In genomic region chr12:112977156-112977555, GRCm38 (mm10) we compare ENCODE assay signal across 7 mouse cellular contexts. TPM values are rescaled to one million over a fixed set of nuclear protein-coding genes. Genes with fewer than 3 reads are reported as not detected.
DNase-seq lines count a peak whose midpoint lies in the region; ATAC-seq and TF ChIP-seq lines count a peak whose summit lies in the region.

No protein-coding gene starts in this region.

- no peaks in the 10 kb centered on the region for H3K4me1 ChIP-seq in lung, embryonic 14.5 days (ENCODE audit: insufficient read depth)
- peaks cover 3% of the 10 kb centered on the region for H3K4me1 ChIP-seq in embryonic facial prominence, embryonic 14.5 days (ENCODE audit: control insufficient read depth, insufficient read depth, low read length)
- peaks cover 14% of the 10 kb centered on the region for H3K4me1 ChIP-seq in intestine, embryonic 15.5 days (replicated peaks)
- H3K4me1 ChIP-seq in neural tube, embryonic 14.5 days (ENCODE audit: control insufficient read depth, insufficient read depth, low read length), result peaks cover 12% of the 10 kb centered on the region

- peak overlapping the region; percentile 84 for H3K9ac ChIP-seq in lung, embryonic 14.5 days
- peak overlapping the region; percentile 83 for H3K9ac ChIP-seq in embryonic facial prominence, embryonic 14.5 days (ENCODE audit: low read depth, low read length)
- H3K9ac ChIP-seq in intestine, embryonic 15.5 days, result peak overlapping the region; percentile 91
- peak overlapping the region; percentile 82 for H3K9ac ChIP-seq in neural tube, embryonic 14.5 days (replicated peaks; ENCODE audit: low read depth, low read length)

- peak overlapping the region; percentile 90 for H3K4me2 ChIP-seq in lung, embryonic 14.5 days
- H3K4me2 ChIP-seq in embryonic facial prominence, embryonic 14.5 days (ENCODE audit: low read depth, low read length), result peak overlapping the region; percentile 61
- H3K4me2 ChIP-seq in intestine, embryonic 15.5 days (replicated peaks), result peak overlapping the region; percentile 94
- peak overlapping the region; percentile 85 for H3K4me2 ChIP-seq in neural tube, embryonic 14.5 days (ENCODE audit: low read depth, low read length)

- H3K9me3 ChIP-seq in lung, embryonic 14.5 days (ENCODE audit: low read depth, low read length), result no peaks in the 10 kb centered on the region
- no peaks in the 10 kb centered on the region for H3K9me3 ChIP-seq in embryonic facial prominence, embryonic 14.5 days (ENCODE audit: control insufficient read depth, low read length)
- no peaks in the 10 kb centered on the region for H3K9me3 ChIP-seq in intestine, embryonic 15.5 days
- no peaks in the 10 kb centered on the region for H3K9me3 ChIP-seq in neural tube, embryonic 14.5 days (ENCODE audit: control insufficient read depth, low read length)

- peak overlapping the region; percentile 87 for H3K27ac ChIP-seq in lung, embryonic 14.5 days (ENCODE audit: low read depth)
- H3K27ac ChIP-seq in embryonic facial prominence, embryonic 14.5 days (replicated peaks; ENCODE audit: low read depth, low read length), result peak overlapping the region; percentile 83
- H3K27ac ChIP-seq in intestine, embryonic 15.5 days, result peak overlapping the region; percentile 91
- H3K27ac ChIP-seq in neural tube, embryonic 14.5 days (ENCODE audit: low read depth, low read length), result peak overlapping the region; percentile 94

- no peaks in the 10 kb centered on the region for H3K27me3 ChIP-seq in lung, embryonic 14.5 days (ENCODE audit: insufficient read depth, low read length)
- H3K27me3 ChIP-seq in embryonic facial prominence, embryonic 14.5 days (replicated peaks; ENCODE audit: control insufficient read depth, insufficient read depth, low read length), result no peaks in the 10 kb centered on the region
- H3K27me3 ChIP-seq in intestine, embryonic 15.5 days (replicated peaks), result no peaks in the 10 kb centered on the region
- no peaks in the 10 kb centered on the region for H3K27me3 ChIP-seq in neural tube, embryonic 14.5 days (ENCODE audit: control insufficient read depth, insufficient read depth, low read length)

- peak overlapping the region; percentile 78 for H3K4me3 ChIP-seq in lung, embryonic 14.5 days (ENCODE audit: low read depth, low read length)
- H3K4me3 ChIP-seq in embryonic facial prominence, embryonic 14.5 days (ENCODE audit: low read depth, low read length), result peak overlapping the region; percentile 59
- H3K4me3 ChIP-seq in intestine, embryonic 15.5 days (replicated peaks), result peak overlapping the region; percentile 70
- H3K4me3 ChIP-seq in neural tube, embryonic 14.5 days (ENCODE audit: low read depth, low read length), result peak overlapping the region; percentile 73

- H3K36me3 ChIP-seq in lung, embryonic 14.5 days (ENCODE audit: insufficient read depth), result peaks cover 74% of the 10 kb centered on the region
- H3K36me3 ChIP-seq in embryonic facial prominence, embryonic 14.5 days (ENCODE audit: control insufficient read depth, insufficient read depth, low read length), result peaks cover 74% of the 10 kb centered on the region
- H3K36me3 ChIP-seq in intestine, embryonic 15.5 days, result peaks cover 42% of the 10 kb centered on the region
- H3K36me3 ChIP-seq in neural tube, embryonic 14.5 days (ENCODE audit: control insufficient read depth, insufficient read depth, low read length), result peaks cover 37% of the 10 kb centered on the region

- WGBS in lung, embryonic 14.5 days, result 36% methylated on average over 12 of the region's 12 CpGs
- WGBS in embryonic facial prominence, embryonic 14.5 days, result 40% methylated on average over 12 of the region's 12 CpGs
- WGBS in intestine, embryonic 15.5 days, result 40% methylated on average over 12 of the region's 12 CpGs
- WGBS in neural tube, embryonic 14.5 days, result 42% methylated on average over 12 of the region's 12 CpGs

- no peak; the same call in 1 of the 2 replicates for TF ChIP-seq CTCF in lung, embryonic 14.5 days (IDR thresholded peaks at IDR 0.05; ENCODE audit: low read depth)

- no peak; the same call in 1 of the 2 replicates for ATAC-seq in lung, embryonic 14.5 days (ENCODE audit: insufficient read depth)
- ATAC-seq in embryonic facial prominence, embryonic 14.5 days (ENCODE audit: low read depth), result no peak
- ATAC-seq in intestine, embryonic 15.5 days, result peak; percentile 1; the same call in 1 of the 2 replicates
- ATAC-seq in neural tube, embryonic 14.5 days (ENCODE audit: low read depth), result no peak
- ATAC-seq in cerebellum, adult (ENCODE audit: insufficient number of reproducible peaks, low FRiP score, low TSS enrichment), result no peak

- DNase-seq in lung, embryonic 14.5 days, result peak; percentile 34
- no peak for DNase-seq in lung, postnatal 10 days
- DNase-seq in embryonic facial prominence, embryonic 14.5 days (ENCODE audit: low spot score), result no peak
- no peak for DNase-seq in testis, postnatal 14 days (ENCODE audit: low spot score)

RNA-seq across cellular contexts. Expression of gene Btbd6, which starts 0.9 kb away (rescaled TPM):
- polyA plus RNA-seq in lung, embryonic 14.5 days (2014; fragmentation: Nextera tagmentation; extraction: Ambion mirVana), result 26.4 and 26.7 TPM in 2 replicates
- 20.8 and 22.8 TPM in 2 replicates for polyA plus RNA-seq in embryonic facial prominence, embryonic 14.5 days (2014; fragmentation: Nextera tagmentation; extraction: Ambion mirVana)
- polyA plus RNA-seq in intestine, embryonic 15.5 days (2015; fragmentation: Nextera tagmentation; extraction: Ambion mirVana), result 19.5 and 22.4 TPM in 2 replicates
- polyA plus RNA-seq in neural tube, embryonic 14.5 days (2014; fragmentation: Nextera tagmentation; extraction: Ambion mirVana), result 48.1 and 55.5 TPM in 2 replicates

RNA-seq across cellular contexts. Expression of gene Brf1, which starts 23.3 kb away (rescaled TPM):
- 61.7 and 65.9 TPM in 2 replicates for polyA plus RNA-seq in lung, embryonic 14.5 days (2014; fragmentation: Nextera tagmentation; extraction: Ambion mirVana)
- 50.0 and 54.3 TPM in 2 replicates for polyA plus RNA-seq in embryonic facial prominence, embryonic 14.5 days (2014; fragmentation: Nextera tagmentation; extraction: Ambion mirVana)
- polyA plus RNA-seq in intestine, embryonic 15.5 days (2015; fragmentation: Nextera tagmentation; extraction: Ambion mirVana), result 45.8 and 49.8 TPM in 2 replicates
- polyA plus RNA-seq in neural tube, embryonic 14.5 days (2014; fragmentation: Nextera tagmentation; extraction: Ambion mirVana), result 52.1 and 53.8 TPM in 2 replicates

RNA-seq across cellular contexts. Expression of gene Nudt14, which starts 35.2 kb away (rescaled TPM):
- polyA plus RNA-seq in lung, embryonic 14.5 days (2014; fragmentation: Nextera tagmentation; extraction: Ambion mirVana), result 107 and 116 TPM in 2 replicates
- 87.3 and 87.4 TPM in 2 replicates for polyA plus RNA-seq in embryonic facial prominence, embryonic 14.5 days (2014; fragmentation: Nextera tagmentation; extraction: Ambion mirVana)
- polyA plus RNA-seq in intestine, embryonic 15.5 days (2015; fragmentation: Nextera tagmentation; extraction: Ambion mirVana), result 91.3 and 94.7 TPM in 2 replicates
- polyA plus RNA-seq in neural tube, embryonic 14.5 days (2014; fragmentation: Nextera tagmentation; extraction: Ambion mirVana), result 57.1 and 64.1 TPM in 2 replicates

RNA-seq across cellular contexts. Expression of gene Pacs2, which starts 37.2 kb away (rescaled TPM):
- polyA plus RNA-seq in lung, embryonic 14.5 days (2014; fragmentation: Nextera tagmentation; extraction: Ambion mirVana), result 12.3 and 15.6 TPM in 2 replicates
- polyA plus RNA-seq in embryonic facial prominence, embryonic 14.5 days (2014; fragmentation: Nextera tagmentation; extraction: Ambion mirVana), result 17.9 and 18.7 TPM in 2 replicates
- 11.7 and 12.1 TPM in 2 replicates for polyA plus RNA-seq in intestine, embryonic 15.5 days (2015; fragmentation: Nextera tagmentation; extraction: Ambion mirVana)
- polyA plus RNA-seq in neural tube, embryonic 14.5 days (2014; fragmentation: Nextera tagmentation; extraction: Ambion mirVana), result 23.0 and 29.4 TPM in 2 replicates

RNA-seq across cellular contexts. Expression of gene Jag2, which starts 47.6 kb away (rescaled TPM):
- 6.3 and 8.0 TPM in 2 replicates for polyA plus RNA-seq in lung, embryonic 14.5 days (2014; fragmentation: Nextera tagmentation; extraction: Ambion mirVana)
- 9.4 and 13.1 TPM in 2 replicates for polyA plus RNA-seq in embryonic facial prominence, embryonic 14.5 days (2014; fragmentation: Nextera tagmentation; extraction: Ambion mirVana)
- 3.7 and 4.1 TPM in 2 replicates for polyA plus RNA-seq in intestine, embryonic 15.5 days (2015; fragmentation: Nextera tagmentation; extraction: Ambion mirVana)
- polyA plus RNA-seq in neural tube, embryonic 14.5 days (2014; fragmentation: Nextera tagmentation; extraction: Ambion mirVana), result 14.0 and 17.2 TPM in 2 replicates
